Mouse (Mus musculus) MEL (cell line): ENCODE measurements around the gene Hba-a1.

ENCODE experiments used
- BHLHE40 ChIP-seq: IDR thresholded peaks from 2 replicates; pipeline ENCODE4 v1.6.1; 2012; ENCODE audit warnings: low read depth, mild to moderate bottlenecking, inconsistent platforms, low read length, improper control_type of control experiment, borderline replicate concordance
- CTCF ChIP-seq, 3 experiments: IDR thresholded peaks in 2 of 3; conservative IDR thresholded peaks in 1 of 3; 2 replicates each; pipeline ENCODE4 v1.5.1; 2011 to 2012; ENCODE audit warnings: low read length in 3 of 3, low read depth in 2 of 3, mild to moderate bottlenecking in 2 of 3, improper control_type of control experiment in 1 of 3, inconsistent platforms in 1 of 3, mixed read lengths in 1 of 3, moderate library complexity in 1 of 3; ENCODE audit not compliant: control insufficient read depth in 1 of 3, insufficient read depth in 1 of 3, poor library complexity in 1 of 3, severe bottlenecking in 1 of 3
- MAZ ChIP-seq: IDR thresholded peaks from 2 replicates; pipeline ENCODE4 v1.6.1; 2012; ENCODE audit warnings: low read depth, mild to moderate bottlenecking, inconsistent platforms, low read length, improper control_type of control experiment
- MYC ChIP-seq: IDR thresholded peaks from 2 replicates; pipeline ENCODE4 v1.6.1; 2011; ENCODE audit warnings: low read depth, mild to moderate bottlenecking, low read length, improper control_type of control experiment, moderate library complexity
- USF2 ChIP-seq, 2 experiments: IDR thresholded peaks; 2 replicates each; pipeline ENCODE4 v1.6.1; 2011 to 2012; ENCODE audit warnings: improper control_type of control experiment in 2 of 2, low read length in 2 of 2, borderline replicate concordance in 1 of 2, inconsistent platforms in 1 of 2, low read depth in 1 of 2, mild to moderate bottlenecking in 1 of 2; ENCODE audit not compliant: insufficient read depth in 1 of 2

- TF ChIP-seq BHLHE40: no peak
- TF ChIP-seq MYC: no peak
- TF ChIP-seq USF2 (IDR thresholded peaks at IDR 0.05; ENCODE audit: borderline replicate concordance in 1 of 2, insufficient read depth in 1 of 2, low read depth in 1 of 2, low read length in 2 of 2): no peak
- no peak for TF ChIP-seq MAZ
- TF ChIP-seq CTCF (IDR thresholded peaks at IDR 0.05 in 2 of 3, conservative IDR thresholded peaks at IDR 0.05 in 1 of 3; ENCODE audit: control insufficient read depth in 1 of 3, insufficient read depth in 1 of 3, low read depth in 2 of 3, low read length in 3 of 3, poor library complexity in 1 of 3, severe bottlenecking in 1 of 3): no peak
Measured at GRCm38 (mm10) chr11:32236132-32236531, 47.2 kb upstream of the Hba-a1 start.
